Mouse (Mus musculus) forebrain, embryonic 10.5 days (tissue): ENCODE measurements around the gene Avil. TPM values are rescaled to one million over a fixed set of nuclear protein-coding genes. Genes with fewer than 3 reads are reported as not detected.
A peak's percentile ranks its signal among the peaks of the same experiment; 100 is the strongest.

Experiments
- DNase-seq: peaks from one replicate; pipeline ENCODE4 v3.0.0-alpha.2; 2017; ENCODE audit warnings: low spot score; ENCODE audit errors: extremely low spot score
- H3K27ac ChIP-seq: fragments of 300-500 bp; sonication (generic); 2 replicates; pipeline ENCODE4 v1.5.1; 2016; ENCODE audit warnings: mild to moderate bottlenecking
- H3K27me3 ChIP-seq: fragments of 300-500 bp; sonication (generic); 2 replicates; pipeline ENCODE4 v1.6.1; 2016; ENCODE audit warnings: mild to moderate bottlenecking; ENCODE audit not compliant: poor library complexity, severe bottlenecking
- H3K36me3 ChIP-seq: fragments of 300-500 bp; sonication (generic); replicated peaks from 2 replicates; pipeline ENCODE4 v1.6.1; 2016; ENCODE audit warnings: mild to moderate bottlenecking, moderate library complexity
- H3K4me1 ChIP-seq: fragments of 300-500 bp; sonication (generic); 2 replicates; pipeline ENCODE4 v1.6.1; 2016
- H3K4me3 ChIP-seq: fragments of 300-500 bp; sonication (generic); 2 replicates; pipeline ENCODE4 v1.5.1; 2016; ENCODE audit warnings: mild to moderate bottlenecking, moderate library complexity
- H3K9me3 ChIP-seq: fragments of 300-500 bp; sonication (generic); 2 replicates; pipeline ENCODE4 v1.6.1; 2016; ENCODE audit warnings: mild to moderate bottlenecking, moderate library complexity
- WGBS: fragments of 180-500 bp; shearing (Covaris S2); methylation state at CpG from one replicate; pipeline ENCODE4 v1.1.7; 2016; 5-methylcytosine and 5-hydroxymethylcytosine counted together
- microRNA counts: library from miRNA; unstranded; fragments of <30 nt; microRNA quantifications from one replicate; lab custom pipeline; 2017
- microRNA-seq: library from miRNA; unstranded; fragments of <30 nt; microRNA quantifications from one replicate; pipeline ENCODE4, GENCODE M21; 2017
- polyA plus RNA-seq: library from polyadenylated mRNA; unstranded; fragments of >200 nt; fragmentation: Nextera tagmentation; extraction: Ambion mirVana; gene quantifications from 2 replicates; pipeline ENCODE4 v1.2.1, GENCODE M21; 2016

Avil gene
- polyA plus RNA-seq, 1 experiment from 2014 or later: 0.10 TPM

GRCm38 (mm10) chr10:127069281-127070189 lies 69.0 kb downstream of the Avil start:
- no peaks in the 10 kb centered on the region for H3K9me3 ChIP-seq
- H3K4me3 ChIP-seq: peak overlapping the region; percentile 66
- peaks cover 55% of the 10 kb centered on the region for H3K4me1 ChIP-seq
- H3K27ac ChIP-seq: peak overlapping the region; percentile 92
- WGBS: 9% methylated on average over 30 of the region's 30 CpGs
- H3K36me3 ChIP-seq: peaks cover 43% of the 10 kb centered on the region
- H3K27me3 ChIP-seq: no peaks in the 10 kb centered on the region
- DNase-seq: no peak

MicroRNAs within 50 kb of the gene (microRNA counts, 519-probe panel; counts per million panel counts)
- microRNA mmu-miR-26a (lab: Ali Mortazavi, UCI) (1,651 counts per million, percentile 67 among the panel's probes with 10 or more counts), microRNA mmu-miR-546 (lab: Ali Mortazavi, UCI) (341 counts per million, percentile 65 among the panel's probes with 10 or more counts)

Small RNA genes within 50 kb of the gene (microRNA-seq; reads per million reads assigned to microRNA genes)
- gene Mir26a-2 (29.0 reads per million, percentile 35 among the genes with 10 or more reads in this experiment), gene Mir546 (not detected)

Other genes starting within 250 kb of the Avil start
- 19.9 and 21.2 TPM in 2 replicates for gene Atp23, start 99.4 kb upstream of the Avil start, polyA plus RNA-seq
- gene Ctdsp2, start 22.0 kb upstream of the Avil start, polyA plus RNA-seq: 42.3 and 42.5 TPM in 2 replicates
- 110 and 117 TPM in 2 replicates for gene Tsfm, start 30.1 kb downstream of the Avil start, polyA plus RNA-seq
- 62.1 and 65.2 TPM in 2 replicates for gene Mettl1, start 40.7 kb downstream of the Avil start, polyA plus RNA-seq
- 0.18 and 0.21 TPM in 2 replicates for gene Eef1akmt3, start 40.8 kb downstream of the Avil start, polyA plus RNA-seq
- 0.11 and 0.16 TPM in 2 replicates for gene Cyp27b1, start 47.5 kb downstream of the Avil start, polyA plus RNA-seq
- gene March9, start 59.5 kb downstream of the Avil start, polyA plus RNA-seq: 1.1 and 1.2 TPM in 2 replicates
- gene Cdk4, start 62.8 kb downstream of the Avil start, polyA plus RNA-seq: 3,005 and 3,066 TPM in 2 replicates
- gene Tspan31, start 69.6 kb downstream of the Avil start, polyA plus RNA-seq: 188 and 190 TPM in 2 replicates
- gene Agap2, start 74.6 kb downstream of the Avil start, polyA plus RNA-seq: 0.10 and 0.23 TPM in 2 replicates
- gene Os9, start 120.4 kb downstream of the Avil start, polyA plus RNA-seq: 54.2 and 57.6 TPM in 2 replicates
- 4.0 and 5.0 TPM in 2 replicates for gene B4galnt1, start 164.5 kb downstream of the Avil start, polyA plus RNA-seq
- gene Slc26a10, start 179.9 kb downstream of the Avil start, polyA plus RNA-seq: 1.9 and 2.0 TPM in 2 replicates
- 23.7 and 25.7 TPM in 2 replicates for gene Arhgef25, start 189.4 kb downstream of the Avil start, polyA plus RNA-seq
- 106 and 108 TPM in 2 replicates for gene Dtx3, start 195.0 kb downstream of the Avil start, polyA plus RNA-seq
- 21.3 and 21.4 TPM in 2 replicates for gene Pip4k2c, start 210.9 kb downstream of the Avil start, polyA plus RNA-seq